Mouse (Mus musculus) kidney, embryonic 15.5 days (tissue): ENCODE data around the gene Trnt1. TPM values are rescaled to one million over a fixed set of nuclear protein-coding genes. Genes with fewer than 3 reads are reported as not detected.

Experiments
- ATAC-seq: fragments of 200-750 bp; cut with Nextera tagmentation; replicated peaks from 2 replicates; pipeline ENCODE4 v1.8.0; 2017; ENCODE audit warnings: moderate TSS enrichment; ENCODE audit not compliant: low FRiP score
- H3K27ac ChIP-seq: fragments of 300-500 bp; sonication (generic); 2 replicates; pipeline ENCODE4 v1.5.1; 2015; ENCODE audit warnings: mild to moderate bottlenecking, inconsistent platforms
- H3K27me3 ChIP-seq: fragments of 300-500 bp; sonication (generic); 2 replicates; pipeline ENCODE4 v1.6.1; 2015; ENCODE audit warnings: inconsistent platforms
- H3K36me3 ChIP-seq: fragments of 300-500 bp; sonication (generic); 2 replicates; pipeline ENCODE4 v1.6.1; 2015; ENCODE audit warnings: inconsistent platforms
- H3K4me1 ChIP-seq: fragments of 300-500 bp; sonication (generic); 2 replicates; pipeline ENCODE4 v1.6.1; 2015; ENCODE audit warnings: inconsistent platforms
- H3K4me2 ChIP-seq: fragments of 300-500 bp; sonication (generic); 2 replicates; pipeline ENCODE4 v1.6.1; 2015; ENCODE audit warnings: moderate library complexity, mild to moderate bottlenecking, inconsistent platforms
- H3K4me3 ChIP-seq: fragments of 300-500 bp; sonication (generic); replicated peaks from 2 replicates; pipeline ENCODE4 v1.5.1; 2015; ENCODE audit warnings: mild to moderate bottlenecking, inconsistent platforms
- H3K9ac ChIP-seq: fragments of 300-500 bp; sonication (generic); 2 replicates; pipeline ENCODE4 v1.6.1; 2015; ENCODE audit warnings: mild to moderate bottlenecking, inconsistent platforms
- H3K9me3 ChIP-seq: fragments of 300-500 bp; sonication (generic); replicated peaks from 2 replicates; pipeline ENCODE4 v1.6.1; 2016; ENCODE audit warnings: inconsistent platforms
- WGBS: fragments of 180-500 bp; shearing (Covaris S2); methylation state at CpG from one replicate; pipeline ENCODE4 v1.1.7; 2015; ENCODE audit warnings: mixed read lengths; 5-methylcytosine and 5-hydroxymethylcytosine counted together
- polyA plus RNA-seq: library from polyadenylated mRNA; unstranded; fragments of >200 nt; fragmentation: Nextera tagmentation; extraction: Ambion mirVana; gene quantifications from 2 replicates; pipeline ENCODE4 v1.2.1, GENCODE M21; 2015

The Trnt1 gene
- polyA plus RNA-seq, 1 experiment from 2014 or later = 66.0 TPM

- H3K4me3 ChIP-seq = no peak overlapping the region
- H3K4me2 ChIP-seq = no peak overlapping the region
- WGBS = 92% methylated on average over 7 of the region's 7 CpGs
- no peak overlapping the region for H3K27ac ChIP-seq
- peaks cover 54% of the 10 kb centered on the region for H3K36me3 ChIP-seq
- no peaks in the 10 kb centered on the region for H3K9me3 ChIP-seq
- no peak for ATAC-seq
- H3K9ac ChIP-seq = no peak overlapping the region
- no peaks in the 10 kb centered on the region for H3K4me1 ChIP-seq
- no peaks in the 10 kb centered on the region for H3K27me3 ChIP-seq
Observed at GRCm38 (mm10) chr6:106793088-106793487, 24.2 kb downstream of the Trnt1 start.

GRCm38 (mm10) chr6:106793621-106794020 lies 24.7 kb downstream of the Trnt1 start:
- Histone ChIP-seq H3K4me2 (no peak overlapping the region), H3K27ac (no peak overlapping the region), H3K9ac (no peak overlapping the region), H3K9me3 (no peaks in the 10 kb centered on the region), H3K27me3 (no peaks in the 10 kb centered on the region), H3K4me3 (no peak overlapping the region), H3K4me1 (peaks cover 3% of the 10 kb centered on the region), H3K36me3 (peaks cover 49% of the 10 kb centered on the region)
- WGBS = 93% methylated on average over 10 of the region's 10 CpGs
- no peak for ATAC-seq

GRCm38 (mm10) chr6:106794094-106794814 lies 25.3 kb downstream of the Trnt1 start:
- WGBS = 82% methylated on average over 13 of the region's 13 CpGs

GRCm38 (mm10) chr6:106799333-106800226 lies 30.7 kb downstream of the Trnt1 start, which contains the start of gene Crbn:
TSS of gene Crbn (minus strand) at chr6:106800077.
- Histone ChIP-seq H3K9me3 (no peaks in the 10 kb centered on the region), H3K36me3 (peaks cover 11% of the 10 kb centered on the region), H3K27me3 (no peaks in the 10 kb centered on the region), H3K4me2 (peak within 1 kb of the TSS; percentile 85), H3K9ac (peak within 1 kb of the TSS; percentile 83), H3K27ac (no peak within 1 kb of the TSS), H3K4me1 (peaks cover 11% of the 10 kb centered on the region), H3K4me3 (peak within 1 kb of the TSS; percentile 94)
- 2% methylated on average over 57 of the region's 57 CpGs for WGBS
- ATAC-seq = peak; percentile 98

More at GRCm38 (mm10) chr6:106794094-106794814, 25.3 kb downstream of the Trnt1 start:
- Histone ChIP-seq H3K9ac (no peak overlapping the region), H3K4me2 (no peak overlapping the region), H3K27ac (no peak overlapping the region), H3K4me1 (peaks cover 10% of the 10 kb centered on the region), H3K27me3 (no peaks in the 10 kb centered on the region), H3K9me3 (no peaks in the 10 kb centered on the region), H3K36me3 (peaks cover 43% of the 10 kb centered on the region), H3K4me3 (no peak overlapping the region)
- no peak for ATAC-seq

- no peak for ATAC-seq
- peaks cover 6% of the 10 kb centered on the region for H3K36me3 ChIP-seq
- peak overlapping the region; percentile 94 for H3K4me3 ChIP-seq
- H3K4me1 ChIP-seq = peaks cover 11% of the 10 kb centered on the region
- no peak overlapping the region for H3K9ac ChIP-seq
- H3K4me2 ChIP-seq = peak overlapping the region; percentile 85
- 52% methylated on average over 5 of the region's 5 CpGs for WGBS
- H3K27me3 ChIP-seq = no peaks in the 10 kb centered on the region
- no peak overlapping the region for H3K27ac ChIP-seq
- H3K9me3 ChIP-seq = no peaks in the 10 kb centered on the region
Observed at GRCm38 (mm10) chr6:106800227-106800557, 31.3 kb downstream of the Trnt1 start.

- H3K27ac ChIP-seq = no peak overlapping the region
- H3K27me3 ChIP-seq = no peaks in the 10 kb centered on the region
- no peaks in the 10 kb centered on the region for H3K4me1 ChIP-seq
- no peak overlapping the region for H3K9ac ChIP-seq
- H3K4me3 ChIP-seq = no peak overlapping the region
- no peak overlapping the region for H3K4me2 ChIP-seq
- no peaks in the 10 kb centered on the region for H3K36me3 ChIP-seq
- 0 out of 2 replicates have a peak, but pooled peaks have one; percentile 41 for ATAC-seq
- H3K9me3 ChIP-seq = no peaks in the 10 kb centered on the region
- 36% methylated on average over 2 of the region's 2 CpGs for WGBS
Observed at GRCm38 (mm10) chr6:106804904-106805303, 36.0 kb downstream of the Trnt1 start.

GRCm38 (mm10) chr6:106809161-106809560 lies 40.2 kb downstream of the Trnt1 start:
- WGBS = 56% methylated on average over 2 of the region's 2 CpGs
- ATAC-seq = no peak

GRCm38 (mm10) chr6:106810686-106811085 lies 41.8 kb downstream of the Trnt1 start:
- Histone ChIP-seq H3K9me3 (no peaks in the 10 kb centered on the region), H3K4me2 (no peak overlapping the region), H3K27me3 (no peaks in the 10 kb centered on the region), H3K9ac (no peak overlapping the region), H3K4me1 (no peaks in the 10 kb centered on the region), H3K4me3 (no peak overlapping the region), H3K27ac (no peak overlapping the region), H3K36me3 (no peaks in the 10 kb centered on the region)
- ATAC-seq = no peak
- WGBS = 92% methylated on average over 3 of the region's 3 CpGs

More at GRCm38 (mm10) chr6:106809161-106809560, 40.2 kb downstream of the Trnt1 start:
- H3K36me3 ChIP-seq = no peaks in the 10 kb centered on the region
- H3K4me2 ChIP-seq = no peak overlapping the region
- no peak overlapping the region for H3K9ac ChIP-seq
- H3K4me1 ChIP-seq = no peaks in the 10 kb centered on the region
- H3K4me3 ChIP-seq = no peak overlapping the region
- H3K9me3 ChIP-seq = no peaks in the 10 kb centered on the region
- H3K27ac ChIP-seq = no peak overlapping the region
- no peaks in the 10 kb centered on the region for H3K27me3 ChIP-seq

GRCm38 (mm10) chr6:106819246-106819645 lies 50.3 kb downstream of the Trnt1 start:
- no peak overlapping the region for H3K4me3 ChIP-seq
- no peaks in the 10 kb centered on the region for H3K4me1 ChIP-seq
- no peaks in the 10 kb centered on the region for H3K36me3 ChIP-seq
- no peaks in the 10 kb centered on the region for H3K27me3 ChIP-seq
- no peak for ATAC-seq
- no peak overlapping the region for H3K27ac ChIP-seq
- H3K9me3 ChIP-seq = no peaks in the 10 kb centered on the region
- no peak overlapping the region for H3K9ac ChIP-seq
- H3K4me2 ChIP-seq = no peak overlapping the region

GRCm38 (mm10) chr6:106819906-106820305 lies 51.0 kb downstream of the Trnt1 start:
- 63% methylated on average over 3 of the region's 3 CpGs for WGBS
- H3K9ac ChIP-seq = no peak overlapping the region
- H3K27ac ChIP-seq = no peak overlapping the region
- ATAC-seq = no peak
- no peak overlapping the region for H3K4me2 ChIP-seq
- H3K4me3 ChIP-seq = no peak overlapping the region
- H3K9me3 ChIP-seq = no peaks in the 10 kb centered on the region
- H3K36me3 ChIP-seq = no peaks in the 10 kb centered on the region
- no peaks in the 10 kb centered on the region for H3K27me3 ChIP-seq
- no peaks in the 10 kb centered on the region for H3K4me1 ChIP-seq

GRCm38 (mm10) chr6:106820566-106820965 lies 51.6 kb downstream of the Trnt1 start:
- no peaks in the 10 kb centered on the region for H3K27me3 ChIP-seq
- H3K36me3 ChIP-seq = no peaks in the 10 kb centered on the region
- no peak overlapping the region for H3K27ac ChIP-seq
- H3K9ac ChIP-seq = no peak overlapping the region
- H3K9me3 ChIP-seq = no peaks in the 10 kb centered on the region
- H3K4me3 ChIP-seq = no peak overlapping the region
- H3K4me1 ChIP-seq = no peaks in the 10 kb centered on the region
- no peak for ATAC-seq
- H3K4me2 ChIP-seq = no peak overlapping the region

- H3K27me3 ChIP-seq = no peaks in the 10 kb centered on the region
- no peaks in the 10 kb centered on the region for H3K36me3 ChIP-seq
- H3K9ac ChIP-seq = no peak overlapping the region
- no peak for ATAC-seq
- H3K4me1 ChIP-seq = no peaks in the 10 kb centered on the region
- no peaks in the 10 kb centered on the region for H3K9me3 ChIP-seq
- H3K27ac ChIP-seq = no peak overlapping the region
- H3K4me2 ChIP-seq = no peak overlapping the region
- H3K4me3 ChIP-seq = no peak overlapping the region
- WGBS = 66% methylated on average over 1 of the region's 1 CpGs
Observed at GRCm38 (mm10) chr6:106822329-106822728, 53.4 kb downstream of the Trnt1 start.
